Mouse (Mus musculus) lung, postnatal 0 days (tissue): ENCODE measurements around the gene Cyp4f40.

ENCODE experiments used
- CTCF ChIP-seq: IDR thresholded peaks from 2 replicates; pipeline ENCODE4 v1.5.1; 2016; ENCODE audit warnings: antibody characterized with exemption, mild to moderate bottlenecking
- EP300 ChIP-seq: IDR thresholded peaks from 2 replicates; pipeline ENCODE4 v1.6.1; 2016; ENCODE audit warnings: antibody characterized with exemption, mild to moderate bottlenecking, control low read depth

DNA sequence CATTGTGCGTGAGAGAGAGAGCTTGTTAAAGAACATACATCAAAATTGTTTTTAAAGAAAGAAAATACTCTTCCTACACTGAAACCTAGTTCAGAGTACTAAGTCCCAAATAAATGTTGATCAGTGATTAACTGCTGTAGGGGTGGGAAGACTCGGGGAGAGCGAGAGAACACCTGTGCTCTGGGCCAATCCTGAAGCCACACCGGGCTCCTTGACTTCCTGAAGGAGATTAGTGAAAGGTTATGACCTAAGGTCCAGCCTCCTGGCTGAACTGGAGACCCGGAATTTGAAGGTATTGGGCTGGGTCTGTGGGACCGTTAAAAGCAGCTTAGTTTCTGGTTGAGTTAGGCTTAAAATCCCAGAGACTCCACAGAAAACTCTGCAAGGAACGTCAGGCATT, 64.1 kb downstream of the Cyp4f40 start:
- TF ChIP-seq CTCF = no peak
- TF ChIP-seq EP300 = no peak
